Mouse (Mus musculus) lung, postnatal 0 days (tissue): ENCODE results near the gene Tmem41b. TPM values are rescaled to one million over a fixed set of nuclear protein-coding genes. Genes with fewer than 3 reads are reported as not detected.

ENCODE experiments used
- ATAC-seq: fragments of 200-750 bp; cut with Nextera tagmentation; 2 replicates; pipeline ENCODE4 v1.8.0; 2017; ENCODE audit warnings: moderate library complexity
- DNase-seq: peaks from one replicate; pipeline ENCODE4 v3.0.0-alpha.2; 2016; ENCODE audit warnings: low spot score
- H3K27ac ChIP-seq: fragments of 300-500 bp; sonication (generic); 2 replicates; pipeline ENCODE4 v1.5.1; 2014; ENCODE audit warnings: antibody characterized with exemption, mild to moderate bottlenecking, low read length, mixed read lengths
- H3K27me3 ChIP-seq: fragments of 300-500 bp; sonication (generic); replicated peaks from 2 replicates; pipeline ENCODE4 v1.6.1; 2014; ENCODE audit warnings: low read length, mixed read lengths; ENCODE audit not compliant: insufficient read depth
- H3K36me3 ChIP-seq: fragments of 300-500 bp; sonication (generic); 2 replicates; pipeline ENCODE4 v1.6.1; 2014; ENCODE audit warnings: low read length, mixed read lengths; ENCODE audit not compliant: insufficient read depth
- H3K4me1 ChIP-seq: fragments of 300-500 bp; sonication (generic); 2 replicates; pipeline ENCODE4 v1.6.1; 2014; ENCODE audit warnings: antibody characterized with exemption, low read depth, low read length, mixed read lengths; ENCODE audit not compliant: insufficient read depth
- H3K4me2 ChIP-seq: fragments of 300-500 bp; sonication (generic); replicated peaks from 2 replicates; pipeline ENCODE4 v1.6.1; 2014; ENCODE audit warnings: low read depth, mild to moderate bottlenecking, low read length, moderate library complexity, mixed read lengths
- H3K4me3 ChIP-seq: fragments of 300-500 bp; sonication (generic); 2 replicates; pipeline ENCODE4 v1.5.1; 2014; ENCODE audit warnings: low read depth, low read length
- H3K9ac ChIP-seq: fragments of 300-500 bp; sonication (generic); replicated peaks from 2 replicates; pipeline ENCODE4 v1.6.1; 2014; ENCODE audit warnings: low read depth, mild to moderate bottlenecking
- H3K9me3 ChIP-seq: fragments of 300-500 bp; sonication (generic); 2 replicates; pipeline ENCODE4 v1.6.1; 2016; ENCODE audit warnings: low read length, mixed read lengths
- CTCF ChIP-seq: IDR thresholded peaks from 2 replicates; pipeline ENCODE4 v1.5.1; 2016; ENCODE audit warnings: antibody characterized with exemption, mild to moderate bottlenecking
- EP300 ChIP-seq: IDR thresholded peaks from 2 replicates; pipeline ENCODE4 v1.6.1; 2016; ENCODE audit warnings: antibody characterized with exemption, mild to moderate bottlenecking, control low read depth
- WGBS: fragments of 180-500 bp; shearing (Covaris S2); extraction: QIAGEN DNeasy Blood & Tissue Kit; methylation state at CpG from one replicate; pipeline ENCODE4 v1.1.7; 2014; 5-methylcytosine and 5-hydroxymethylcytosine counted together
- polyA plus RNA-seq: library from polyadenylated mRNA; unstranded; fragments of >200 nt; fragmentation: Nextera tagmentation; extraction: Ambion mirVana; gene quantifications from 2 replicates; pipeline ENCODE4 v1.2.1, GENCODE M21; 2015

The Tmem41b gene
- polyA plus RNA-seq, 1 experiment from 2014 or later = 71.9 TPM

GRCm38 (mm10) chr7:110018117-110018630 lies 31.4 kb upstream of the Tmem41b start, which contains the start of gene Ipo7:
Ipo7 (plus strand) TSS chr7:110018274.
- no peaks in the 10 kb centered on the region for H3K36me3 ChIP-seq
- peak within 1 kb of the TSS; percentile 83 for H3K9ac ChIP-seq
- H3K27me3 ChIP-seq = no peaks in the 10 kb centered on the region
- DNase-seq (peak; percentile 96), ATAC-seq (peak; percentile 98)
- H3K4me2 ChIP-seq = peak within 1 kb of the TSS; percentile 80
- TF ChIP-seq EP300 (no peak), CTCF (0 out of 2 replicates have a peak, but pooled peaks have one; percentile 3)
- no peaks in the 10 kb centered on the region for H3K9me3 ChIP-seq
- peaks cover 3% of the 10 kb centered on the region; the same call in 1 of the 2 replicates for H3K4me1 ChIP-seq
- H3K27ac ChIP-seq = peak within 1 kb of the TSS; percentile 96
- WGBS = under 1% methylated on average over 48 of the region's 48 CpGs
- H3K4me3 ChIP-seq = peak within 1 kb of the TSS; percentile 87

- Histone ChIP-seq H3K9ac (no peak overlapping the region), H3K27ac (no peak overlapping the region), H3K36me3 (no peaks in the 10 kb centered on the region), H3K27me3 (no peaks in the 10 kb centered on the region), H3K4me3 (no peak overlapping the region), H3K9me3 (no peaks in the 10 kb centered on the region), H3K4me1 (peaks cover 3% of the 10 kb centered on the region; the same call in 1 of the 2 replicates), H3K4me2 (no peak overlapping the region)
- DNase-seq (no peak), ATAC-seq (no peak)
- 80% methylated on average over 5 of the region's 5 CpGs for WGBS
- no peak for TF ChIP-seq CTCF
- no peak for TF ChIP-seq EP300
These were observed 27.5 kb upstream of the Tmem41b start for GRCm38 (mm10) chr7:110014272-110014671.

GRCm38 (mm10) chr7:110011417-110011816 lies 24.7 kb upstream of the Tmem41b start:
- H3K27ac ChIP-seq = no peak overlapping the region
- DNase-seq (no peak), ATAC-seq (no peak)
- no peak overlapping the region for H3K9ac ChIP-seq
- no peak for TF ChIP-seq EP300
- no peak for TF ChIP-seq CTCF
- H3K4me3 ChIP-seq = no peak overlapping the region
- H3K4me1 ChIP-seq = no peaks in the 10 kb centered on the region
- H3K4me2 ChIP-seq = no peak overlapping the region
- H3K9me3 ChIP-seq = no peaks in the 10 kb centered on the region
- H3K36me3 ChIP-seq = no peaks in the 10 kb centered on the region
- 38% methylated on average over 1 of the region's 1 CpGs for WGBS
- no peaks in the 10 kb centered on the region for H3K27me3 ChIP-seq

GRCm38 (mm10) chr7:110009084-110009483 lies 22.4 kb upstream of the Tmem41b start:
- 70% methylated on average over 6 of the region's 6 CpGs for WGBS
- TF ChIP-seq CTCF (no peak), EP300 (no peak)

GRCm38 (mm10) chr7:110008513-110008912 lies 21.8 kb upstream of the Tmem41b start:
- TF ChIP-seq CTCF (no peak), EP300 (no peak)
- H3K9me3 ChIP-seq = no peaks in the 10 kb centered on the region
- no peak for DNase-seq
- no peaks in the 10 kb centered on the region for H3K27me3 ChIP-seq
- H3K4me3 ChIP-seq = no peak overlapping the region
- H3K27ac ChIP-seq = no peak overlapping the region
- H3K36me3 ChIP-seq = no peaks in the 10 kb centered on the region
- H3K4me1 ChIP-seq = no peaks in the 10 kb centered on the region
- 89% methylated on average over 1 of the region's 1 CpGs for WGBS
- no peak overlapping the region for H3K4me2 ChIP-seq
- no peak overlapping the region for H3K9ac ChIP-seq
- ATAC-seq = no peak

More at GRCm38 (mm10) chr7:110009084-110009483, 22.4 kb upstream of the Tmem41b start:
- no peaks in the 10 kb centered on the region for H3K9me3 ChIP-seq
- no peak overlapping the region for H3K4me2 ChIP-seq
- ATAC-seq (no peak), DNase-seq (no peak)
- H3K4me3 ChIP-seq = no peak overlapping the region
- no peaks in the 10 kb centered on the region for H3K4me1 ChIP-seq
- H3K9ac ChIP-seq = no peak overlapping the region
- H3K27me3 ChIP-seq = no peaks in the 10 kb centered on the region
- H3K27ac ChIP-seq = no peak overlapping the region
- H3K36me3 ChIP-seq = no peaks in the 10 kb centered on the region

- ATAC-seq = no peak
- Histone ChIP-seq H3K4me3 (no peak overlapping the region), H3K4me2 (no peak overlapping the region), H3K36me3 (no peaks in the 10 kb centered on the region), H3K27me3 (no peaks in the 10 kb centered on the region), H3K4me1 (no peaks in the 10 kb centered on the region), H3K27ac (no peak overlapping the region), H3K9me3 (no peaks in the 10 kb centered on the region), H3K9ac (no peak overlapping the region)
- DNase-seq = peak; percentile 21
- WGBS = 81% methylated on average over 5 of the region's 5 CpGs
- TF ChIP-seq CTCF (no peak), EP300 (no peak)
These were observed 19.9 kb upstream of the Tmem41b start for GRCm38 (mm10) chr7:110006471-110007195.
